Mouse (Mus musculus) ES-Bruce4 (cell line): ENCODE data around the gene Chp2.

ENCODE experiments used
- CTCF ChIP-seq: IDR thresholded peaks from one replicate; pipeline ENCODE4 v1.8.1; 2011; ENCODE audit warnings: low read depth, low read length
- POLR2A ChIP-seq: IDR thresholded peaks from one replicate; pipeline ENCODE4 v1.8.1; 2011; ENCODE audit warnings: low read length; ENCODE audit not compliant: insufficient read depth

DNA sequence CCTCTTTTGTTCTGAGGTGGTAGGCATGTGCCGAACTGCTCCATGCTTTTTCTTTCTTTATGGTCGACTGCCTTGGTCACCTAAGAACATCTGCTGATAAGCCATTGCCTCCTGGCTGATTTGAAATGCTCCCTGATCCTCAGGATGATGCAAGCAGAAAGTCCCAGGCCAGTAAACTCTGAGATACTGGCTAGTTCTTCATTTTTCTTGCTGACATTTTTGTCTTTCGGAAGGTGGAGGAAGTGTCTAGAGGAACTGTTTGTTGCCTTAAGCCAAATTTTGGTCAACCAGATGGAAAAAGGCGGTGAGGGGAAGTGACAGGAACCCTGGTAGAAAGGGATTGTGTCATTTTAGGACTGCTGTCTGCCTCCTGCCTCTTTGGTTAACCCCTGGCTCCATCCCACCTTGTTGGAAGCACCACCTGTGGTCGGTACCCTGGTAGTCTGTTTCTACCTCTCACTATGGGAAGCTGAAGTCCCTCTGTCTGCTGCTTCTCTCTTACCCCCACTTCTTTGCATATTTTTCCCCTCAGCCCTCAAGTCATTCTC lies 40.8 kb downstream of the Chp2 start:
- no peak for TF ChIP-seq CTCF
- TF ChIP-seq POLR2A: no peak
